Mouse (Mus musculus) forebrain, embryonic 14.5 days (tissue): ENCODE measurements around the gene Notch1. TPM values are rescaled to one million over a fixed set of nuclear protein-coding genes. Genes with fewer than 3 reads are reported as not detected.

ENCODE experiments used
- ATAC-seq: fragments of 200-750 bp; cut with Nextera tagmentation; 2 replicates; pipeline ENCODE4 v1.8.0; 2017; ENCODE audit warnings: mild to moderate bottlenecking, moderate library complexity
- DNase-seq: peaks from one replicate; pipeline ENCODE4 v3.0.0-alpha.2; 2015; ENCODE audit warnings: low spot score
- H3K27ac ChIP-seq: fragments of 300-500 bp; sonication (generic); 2 replicates; pipeline ENCODE4 v1.5.1; 2014; ENCODE audit warnings: low read depth, mild to moderate bottlenecking, control low read depth, low read length, moderate library complexity
- H3K27me3 ChIP-seq: fragments of 300-500 bp; sonication (generic); replicated peaks from 2 replicates; pipeline ENCODE4 v1.6.1; 2014; ENCODE audit warnings: low read length, control low read depth, mixed read lengths; ENCODE audit not compliant: control insufficient read depth, insufficient read depth
- H3K36me3 ChIP-seq: fragments of 300-500 bp; sonication (generic); 2 replicates; pipeline ENCODE4 v1.6.1; 2014; ENCODE audit warnings: low read length, control low read depth; ENCODE audit not compliant: control insufficient read depth, insufficient read depth
- H3K4me1 ChIP-seq: fragments of 300-500 bp; sonication (generic); 2 replicates; pipeline ENCODE4 v1.6.1; 2014; ENCODE audit warnings: antibody characterized with exemption, low read length, control low read depth; ENCODE audit not compliant: control insufficient read depth, insufficient read depth
- H3K4me2 ChIP-seq: fragments of 300-500 bp; sonication (generic); 2 replicates; pipeline ENCODE4 v1.6.1; 2014; ENCODE audit warnings: mild to moderate bottlenecking, control low read depth, low read length
- H3K4me3 ChIP-seq: fragments of 300-500 bp; sonication (generic); 2 replicates; pipeline ENCODE4 v1.5.1; 2014; ENCODE audit warnings: low read depth, low read length, control low read depth
- H3K9ac ChIP-seq: fragments of 300-500 bp; sonication (generic); 2 replicates; pipeline ENCODE4 v1.6.1; 2014; ENCODE audit warnings: mild to moderate bottlenecking, low read length, control low read depth, moderate library complexity
- H3K9me3 ChIP-seq: fragments of 300-500 bp; sonication (generic); replicated peaks from 2 replicates; pipeline ENCODE4 v1.6.1; 2016; ENCODE audit warnings: low read length, control low read depth, mixed read lengths; ENCODE audit not compliant: control insufficient read depth
- WGBS: fragments of 180-500 bp; shearing (Covaris S2); extraction: QIAGEN DNeasy Blood & Tissue Kit; methylation state at CpG from one replicate; pipeline ENCODE4 v1.1.7; 2014; 5-methylcytosine and 5-hydroxymethylcytosine counted together
- polyA plus RNA-seq: library from polyadenylated mRNA; unstranded; fragments of >200 nt; fragmentation: Nextera tagmentation; extraction: Ambion mirVana; gene quantifications from 2 replicates; pipeline ENCODE4 v1.2.1, GENCODE M21; 2014

The Notch1 gene
- polyA plus RNA-seq, 1 experiment from 2014 or later = 32.3 TPM

DNA sequence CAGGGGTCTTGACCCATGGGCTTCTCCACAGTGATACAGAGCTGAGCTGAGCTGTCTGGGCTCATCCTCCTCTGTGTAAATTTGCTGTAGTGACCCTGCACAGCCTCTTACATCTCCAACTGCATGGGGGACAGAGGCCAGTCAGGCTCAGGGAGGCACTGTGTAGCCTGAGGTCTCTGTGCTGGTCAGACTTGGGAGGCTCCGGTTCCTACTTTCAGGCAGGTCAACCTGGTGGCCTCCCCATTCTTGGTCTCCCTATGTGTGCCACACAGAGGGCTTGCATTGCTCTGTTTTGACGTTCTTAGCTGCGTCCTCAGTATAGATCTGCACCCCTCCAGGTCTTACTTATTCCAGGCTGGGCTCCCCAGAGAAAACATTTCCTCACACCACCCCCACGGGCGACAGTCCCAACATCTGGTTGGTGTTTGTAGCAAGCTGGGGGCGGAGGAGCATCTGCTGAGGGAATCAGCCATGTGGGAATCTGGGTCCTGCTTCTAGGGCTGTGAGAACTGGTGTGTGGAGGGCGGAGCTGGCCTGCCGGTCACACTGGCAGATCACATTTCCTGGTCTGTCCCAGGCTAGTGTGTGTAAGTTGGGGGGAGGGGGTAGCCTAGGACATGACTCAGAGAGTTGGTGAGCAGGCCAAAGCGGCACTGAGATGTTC, 9.0 kb upstream of the Notch1 start:
- H3K36me3 ChIP-seq = no peaks in the 10 kb centered on the region
- no peaks in the 10 kb centered on the region for H3K27me3 ChIP-seq
- no peak overlapping the region for H3K9ac ChIP-seq
- ATAC-seq (no peak), DNase-seq (no peak)
- H3K4me3 ChIP-seq = no peak overlapping the region
- WGBS = 57% methylated on average over 9 of the region's 9 CpGs
- no peak overlapping the region for H3K4me2 ChIP-seq
- H3K9me3 ChIP-seq = no peaks in the 10 kb centered on the region
- no peak overlapping the region; the same call in 1 of the 2 replicates for H3K27ac ChIP-seq
- H3K4me1 ChIP-seq = no peaks in the 10 kb centered on the region

DNA sequence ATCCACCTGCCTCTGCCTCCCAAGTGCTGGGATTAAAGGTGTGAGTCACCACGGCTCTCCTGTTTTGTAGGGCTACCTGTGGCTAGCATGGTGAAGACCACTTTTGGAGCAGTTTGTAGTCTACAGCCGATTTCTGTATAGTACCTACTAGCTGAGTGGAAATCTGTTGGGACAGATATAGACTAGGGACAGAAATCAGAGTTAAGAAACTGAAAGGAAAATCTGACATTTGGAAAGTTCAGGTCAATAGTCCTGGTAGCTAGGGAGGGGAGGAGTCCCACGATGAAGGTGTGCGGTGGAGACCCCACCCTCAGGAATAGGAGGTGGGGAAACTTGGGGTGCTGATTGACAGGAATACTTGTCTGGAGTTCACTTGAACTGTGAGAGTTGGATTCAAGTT, 5.9 kb upstream of the Notch1 start:
- ATAC-seq (no peak), DNase-seq (no peak)
- 90% methylated on average over 4 of the region's 4 CpGs for WGBS
- Histone ChIP-seq H3K9me3 (no peaks in the 10 kb centered on the region), H3K36me3 (no peaks in the 10 kb centered on the region), H3K27ac (no peak overlapping the region), H3K4me2 (no peak overlapping the region), H3K27me3 (no peaks in the 10 kb centered on the region), H3K4me3 (no peak overlapping the region), H3K4me1 (peaks cover 5% of the 10 kb centered on the region; the same call in 1 of the 2 replicates), H3K9ac (no peak overlapping the region)

DNA sequence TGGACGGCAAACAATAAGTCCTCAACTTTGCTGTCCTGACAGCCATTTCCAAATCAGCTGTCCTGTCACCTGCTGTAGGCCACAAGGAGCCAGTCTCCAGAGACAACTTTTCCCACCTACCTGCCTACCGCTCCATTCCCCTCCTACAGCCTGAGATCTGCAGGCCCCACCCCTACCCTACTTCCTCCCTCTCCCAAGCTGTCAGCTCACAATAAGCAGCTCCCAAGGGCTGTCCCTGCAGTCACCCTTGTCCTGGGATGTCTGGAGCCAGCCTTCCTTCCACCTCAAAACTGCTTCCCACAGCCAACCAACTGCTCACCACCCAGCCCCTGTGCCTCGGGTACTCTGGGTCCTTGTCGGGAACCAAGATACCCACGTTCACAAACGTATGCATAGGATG, 3.3 kb upstream of the Notch1 start:
- ATAC-seq (no peak), DNase-seq (no peak)
- no peaks in the 10 kb centered on the region for H3K27me3 ChIP-seq
- H3K9ac ChIP-seq = no peak overlapping the region
- no peaks in the 10 kb centered on the region for H3K36me3 ChIP-seq
- WGBS = 92% methylated on average over 6 of the region's 6 CpGs
- no peak overlapping the region for H3K27ac ChIP-seq
- no peaks in the 10 kb centered on the region for H3K9me3 ChIP-seq
- peaks cover 10% of the 10 kb centered on the region; the same call in 1 of the 2 replicates for H3K4me1 ChIP-seq
- H3K4me2 ChIP-seq = no peak overlapping the region
- H3K4me3 ChIP-seq = no peak overlapping the region

DNA sequence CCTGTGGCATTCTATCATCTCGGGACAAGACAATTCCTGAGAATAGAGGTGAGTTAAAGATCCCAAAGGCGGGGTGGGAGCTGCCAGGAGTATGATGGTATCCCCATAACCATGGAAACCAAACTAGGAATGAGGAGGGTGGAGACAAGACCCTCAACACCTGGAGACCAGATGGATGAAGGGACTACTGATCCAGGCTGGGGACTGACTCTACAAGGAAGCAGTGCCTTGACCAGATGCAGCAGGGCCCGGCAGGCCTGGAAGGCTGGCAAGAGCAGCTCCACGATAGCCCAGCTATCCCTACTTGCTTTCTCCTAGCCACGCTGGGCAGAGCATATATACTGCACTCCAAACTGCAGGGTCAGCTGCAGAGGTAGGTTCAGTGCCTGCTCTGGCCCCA, 524 bp upstream of the Notch1 start:
- no peaks in the 10 kb centered on the region for H3K9me3 ChIP-seq
- no peak overlapping the region for H3K4me2 ChIP-seq
- H3K27me3 ChIP-seq = no peaks in the 10 kb centered on the region
- no peak overlapping the region for H3K4me3 ChIP-seq
- no peak for ATAC-seq
- H3K4me1 ChIP-seq = peaks cover 10% of the 10 kb centered on the region; the same call in 1 of the 2 replicates
- WGBS = 91% methylated on average over 5 of the region's 5 CpGs
- no peak overlapping the region for H3K9ac ChIP-seq
- H3K36me3 ChIP-seq = no peaks in the 10 kb centered on the region
- no peak overlapping the region for H3K27ac ChIP-seq
- DNase-seq = no peak

DNA sequence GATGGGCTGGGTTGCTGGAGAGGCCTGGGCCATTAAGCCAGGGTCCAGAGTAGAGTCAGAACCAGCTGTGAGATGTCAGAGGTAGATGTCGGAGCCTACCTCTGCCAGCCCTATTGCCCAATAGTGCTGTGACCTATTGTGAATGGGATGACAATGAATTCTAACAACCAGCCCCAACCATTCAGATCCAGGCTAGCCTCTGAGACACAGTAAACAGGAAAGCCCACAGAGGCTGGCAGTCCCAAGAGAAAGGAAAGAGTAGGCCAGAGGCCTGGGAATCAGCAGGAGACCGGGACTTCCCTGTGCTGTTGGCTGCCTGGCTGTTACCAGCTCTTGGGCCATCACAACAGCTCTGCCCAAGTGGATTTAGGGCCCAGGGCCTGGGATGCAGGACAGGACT, 1.1 kb downstream of the Notch1 start:
- no peaks in the 10 kb centered on the region for H3K36me3 ChIP-seq
- ATAC-seq (no peak), DNase-seq (no peak)
- H3K9me3 ChIP-seq = no peaks in the 10 kb centered on the region
- no peak overlapping the region for H3K9ac ChIP-seq
- 89% methylated on average over 2 of the region's 2 CpGs for WGBS
- H3K27ac ChIP-seq = no peak overlapping the region
- peaks cover 10% of the 10 kb centered on the region; the same call in 1 of the 2 replicates for H3K4me1 ChIP-seq
- no peak overlapping the region for H3K4me3 ChIP-seq
- H3K4me2 ChIP-seq = no peak overlapping the region
- H3K27me3 ChIP-seq = no peaks in the 10 kb centered on the region

DNA sequence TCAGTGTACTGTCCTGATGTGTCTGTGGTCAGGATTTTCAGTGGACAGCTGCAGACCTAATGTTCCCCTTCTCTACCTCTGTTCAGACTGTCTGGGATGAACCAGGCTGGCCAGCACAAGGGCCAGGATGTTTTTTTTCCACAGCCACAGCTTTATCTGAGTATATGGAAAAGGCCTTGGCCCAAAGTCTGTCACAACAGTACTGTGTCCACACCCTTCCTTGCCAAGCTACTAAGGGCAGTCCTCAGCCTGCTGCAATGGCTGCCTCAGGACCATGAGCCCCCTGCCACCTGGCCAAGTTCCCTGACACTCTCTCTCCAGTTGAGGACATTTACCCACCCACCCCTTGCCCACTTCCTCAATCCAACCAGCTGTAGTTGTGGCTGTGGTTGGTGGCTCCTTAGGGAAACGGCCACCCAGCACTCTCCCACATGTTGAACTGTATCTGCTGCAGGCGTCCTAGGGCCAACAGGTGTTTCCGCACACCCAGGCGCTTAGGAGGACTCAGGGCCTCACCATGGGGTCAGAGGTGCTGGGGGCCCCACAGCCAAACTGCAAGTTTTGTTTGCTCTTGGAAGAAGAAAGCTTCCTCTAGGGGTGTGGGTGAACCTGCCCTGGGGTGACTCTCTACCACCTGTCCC, 3.2 kb downstream of the Notch1 start:
- Histone ChIP-seq H3K27me3 (no peaks in the 10 kb centered on the region), H3K4me1 (peaks cover 5% of the 10 kb centered on the region; the same call in 1 of the 2 replicates), H3K9me3 (no peaks in the 10 kb centered on the region), H3K36me3 (no peaks in the 10 kb centered on the region), H3K4me2 (no peak overlapping the region), H3K4me3 (no peak overlapping the region), H3K9ac (no peak overlapping the region), H3K27ac (no peak overlapping the region)
- ATAC-seq = no peak
- no peak for DNase-seq
- 94% methylated on average over 4 of the region's 4 CpGs for WGBS

DNA sequence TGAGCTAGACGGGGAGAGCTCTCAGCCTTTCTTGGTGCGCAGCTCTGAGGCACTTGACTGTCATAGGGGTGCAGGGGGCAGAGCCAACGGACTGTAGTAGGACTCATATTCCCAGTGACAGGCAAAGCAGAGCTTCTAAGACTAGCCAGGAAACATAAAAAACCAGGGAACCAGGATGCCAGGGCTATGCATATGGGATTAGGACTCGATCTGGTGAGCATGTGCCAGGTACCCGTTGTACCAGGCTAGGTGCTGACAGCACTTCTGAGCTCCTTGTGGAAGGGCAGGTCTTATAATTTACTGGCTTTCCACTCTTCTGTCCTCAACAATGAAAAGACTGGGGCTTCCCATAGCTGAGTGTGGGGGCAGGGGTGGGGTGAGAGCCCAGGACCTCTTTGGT, 7.8 kb downstream of the Notch1 start:
- DNase-seq (no peak), ATAC-seq (no peak)
- 84% methylated on average over 5 of the region's 5 CpGs for WGBS
- no peak overlapping the region for H3K27ac ChIP-seq
- H3K4me2 ChIP-seq = no peak overlapping the region
- H3K9me3 ChIP-seq = no peaks in the 10 kb centered on the region
- H3K4me3 ChIP-seq = no peak overlapping the region
- 0 out of 2 replicates have a peak overlapping the region, but pooled peaks have one; percentile 5 for H3K9ac ChIP-seq
- H3K4me1 ChIP-seq = peaks cover 12% of the 10 kb centered on the region
- H3K27me3 ChIP-seq = no peaks in the 10 kb centered on the region
- no peaks in the 10 kb centered on the region for H3K36me3 ChIP-seq

DNA sequence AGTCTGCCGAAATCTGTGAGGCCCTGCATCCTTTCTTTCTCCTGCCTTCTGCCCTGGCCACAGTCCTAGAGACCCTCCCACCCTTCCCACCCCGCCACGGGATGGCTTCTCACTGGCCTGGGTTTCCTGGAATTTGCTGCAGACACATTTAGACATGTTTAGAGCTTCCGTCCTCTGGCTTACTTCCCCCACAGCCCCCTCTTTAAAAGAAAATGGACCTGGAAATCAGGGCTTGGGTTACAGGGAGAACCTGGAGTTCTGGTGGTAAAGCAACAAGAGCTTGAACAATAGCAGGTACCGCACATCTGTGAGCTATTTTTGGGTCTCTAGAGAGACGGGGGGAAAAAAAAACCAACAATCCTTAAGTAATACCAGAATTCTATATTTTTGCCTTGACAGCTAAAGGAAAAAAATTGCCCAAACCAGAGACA, 8.5 kb downstream of the Notch1 start:
- 23% methylated on average over 6 of the region's 6 CpGs for WGBS
- Histone ChIP-seq H3K9me3 (no peaks in the 10 kb centered on the region), H3K4me3 (no peak overlapping the region), H3K27ac (no peak overlapping the region), H3K36me3 (no peaks in the 10 kb centered on the region), H3K27me3 (no peaks in the 10 kb centered on the region), H3K4me2 (no peak overlapping the region), H3K9ac (no peak overlapping the region), H3K4me1 (peaks cover 12% of the 10 kb centered on the region)
- ATAC-seq (no peak), DNase-seq (no peak)

DNA sequence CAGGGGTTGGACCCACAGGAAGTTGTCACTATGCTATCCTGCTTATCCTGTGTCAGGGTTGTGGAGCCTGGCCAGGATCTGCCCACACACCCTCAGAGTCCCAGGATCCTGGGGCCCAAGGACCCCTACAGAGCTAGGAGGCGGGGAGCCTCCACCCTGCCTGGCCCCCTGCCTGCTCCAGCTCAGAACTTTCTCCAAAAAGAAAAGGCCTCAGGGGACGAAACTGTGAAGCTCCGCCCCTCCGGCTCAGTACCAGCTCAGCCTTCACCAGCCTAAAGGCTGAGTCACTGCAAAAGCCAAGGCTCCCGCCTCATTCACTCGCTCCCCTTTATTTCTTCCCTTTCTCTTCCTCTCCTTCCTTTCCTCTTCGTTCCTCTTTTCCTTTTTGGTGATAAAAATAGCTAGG, 9.0 kb downstream of the Notch1 start:
- H3K36me3 ChIP-seq = no peaks in the 10 kb centered on the region
- H3K27me3 ChIP-seq = no peaks in the 10 kb centered on the region
- no peak overlapping the region for H3K4me3 ChIP-seq
- ATAC-seq = no peak
- H3K4me2 ChIP-seq = no peak overlapping the region
- DNase-seq = peak; percentile 83
- no peaks in the 10 kb centered on the region for H3K9me3 ChIP-seq
- H3K27ac ChIP-seq = 0 out of 2 replicates have a peak overlapping the region, but pooled peaks have one; percentile 58
- under 1% methylated on average over 7 of the region's 7 CpGs for WGBS
- H3K4me1 ChIP-seq = peaks cover 12% of the 10 kb centered on the region
- no peak overlapping the region for H3K9ac ChIP-seq
